Mouse (Mus musculus) cerebellum, adult 9-10 months (tissue): ENCODE results near the gene St7.

Experiments used
- DNase-seq: peaks from one replicate; pipeline ENCODE4 v3.0.0; 2022

St7 gene

GRCm38 (mm10) chr6:17828382-17828781, 135.6 kb downstream of the St7 start:
- DNase-seq = no peak

GRCm38 (mm10) chr6:17829981-17830380, 137.2 kb downstream of the St7 start:
- no peak for DNase-seq

- DNase-seq = peak; percentile 82
Measured at GRCm38 (mm10) chr6:17834493-17834892, 141.8 kb downstream of the St7 start.

GRCm38 (mm10) chr6:17835693-17836092, 143.0 kb downstream of the St7 start:
- DNase-seq = no peak

GRCm38 (mm10) chr6:17837676-17838075, 144.9 kb downstream of the St7 start:
- DNase-seq = no peak

GRCm38 (mm10) chr6:17840431-17840830, 147.7 kb downstream of the St7 start:
- DNase-seq = no peak

GRCm38 (mm10) chr6:17842759-17843158, 150.0 kb downstream of the St7 start:
- peak; percentile 63 for DNase-seq

- DNase-seq = no peak
Measured at GRCm38 (mm10) chr6:17851316-17851715, 158.6 kb downstream of the St7 start.

GRCm38 (mm10) chr6:17853587-17854274, 161.0 kb downstream of the St7 start:
- DNase-seq = no peak

- no peak for DNase-seq
Measured at GRCm38 (mm10) chr6:17855616-17856015, 162.9 kb downstream of the St7 start.

GRCm38 (mm10) chr6:17859564-17859963, 166.8 kb downstream of the St7 start:
- no peak for DNase-seq

GRCm38 (mm10) chr6:17860463-17860862, 167.7 kb downstream of the St7 start:
- no peak for DNase-seq

- no peak for DNase-seq
Measured at GRCm38 (mm10) chr6:17867796-17868195, 175.1 kb downstream of the St7 start.

GRCm38 (mm10) chr6:17871831-17872372, 179.2 kb downstream of the St7 start:
- peak; percentile 25 for DNase-seq

GRCm38 (mm10) chr6:17875606-17876005, 182.9 kb downstream of the St7 start:
- no peak for DNase-seq

- DNase-seq = no peak
Measured at GRCm38 (mm10) chr6:17876023-17876613, 183.4 kb downstream of the St7 start.

GRCm38 (mm10) chr6:17876670-17877179, 184.0 kb downstream of the St7 start:
- no peak for DNase-seq

GRCm38 (mm10) chr6:17882943-17883342, 190.2 kb downstream of the St7 start:
- DNase-seq = no peak

GRCm38 (mm10) chr6:17887765-17888164, 195.0 kb downstream of the St7 start:
- DNase-seq = no peak

- DNase-seq = no peak
Measured at GRCm38 (mm10) chr6:17895562-17895961, 202.8 kb downstream of the St7 start.

GRCm38 (mm10) chr6:17898539-17898938, 205.8 kb downstream of the St7 start:
- no peak for DNase-seq

- peak; percentile 41 for DNase-seq
Measured at GRCm38 (mm10) chr6:17903355-17903754, 210.6 kb downstream of the St7 start.

- DNase-seq = no peak
Measured at GRCm38 (mm10) chr6:17905776-17906175, 213.0 kb downstream of the St7 start.

- DNase-seq = no peak
Measured at GRCm38 (mm10) chr6:17906289-17906688, 213.6 kb downstream of the St7 start.
